Mouse (Mus musculus): ENCODE data around the gene Ykt6. TPM values are rescaled to one million over a fixed set of nuclear protein-coding genes. Genes with fewer than 3 reads are reported as not detected.

The Ykt6 gene
- total and polyA plus RNA-seq, 2 experiments from 2014 or later, result 101 to 181 TPM

DNA sequence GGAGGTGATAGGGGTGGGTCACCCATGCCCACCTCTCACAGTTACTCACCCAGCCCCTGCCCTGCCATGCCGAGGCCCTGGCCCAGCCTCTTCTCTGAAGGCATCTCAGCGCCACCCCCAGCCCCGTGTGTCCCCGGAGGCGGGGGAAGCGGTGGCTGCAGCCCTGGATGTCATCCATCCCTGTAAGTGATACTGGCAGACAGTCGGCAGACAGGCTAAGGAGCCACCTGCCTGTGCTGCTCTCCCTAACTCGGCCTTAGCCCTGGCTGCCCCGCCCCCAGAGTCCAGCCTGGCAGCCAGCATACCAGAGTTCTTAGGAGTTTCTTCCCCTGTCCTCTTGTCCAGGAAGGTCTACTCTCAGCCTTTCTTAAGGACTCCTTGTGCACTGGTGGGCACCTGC lies 20.6 kb downstream of the Ykt6 start:
- DNase-seq (no peak), ATAC-seq (no peak)
- H3K4me3 ChIP-seq (ENCODE audit: low read depth, low read length), result no peak overlapping the region
- no peak overlapping the region for H3K9ac ChIP-seq
- no peak for TF ChIP-seq CTCF (IDR thresholded peaks at IDR 0.05; ENCODE audit: low read depth)
- H3K27me3 ChIP-seq (ENCODE audit: insufficient read depth, low read length), result no peaks in the 10 kb centered on the region
- no peak overlapping the region for H3K4me2 ChIP-seq (ENCODE audit: low read depth)
- no peak overlapping the region for H3K27ac ChIP-seq (ENCODE audit: low read depth, low read length)
- peaks cover 60% of the 10 kb centered on the region for H3K36me3 ChIP-seq (ENCODE audit: insufficient read depth)
- H3K4me1 ChIP-seq (ENCODE audit: insufficient read depth), result no peaks in the 10 kb centered on the region
- no peaks in the 10 kb centered on the region for H3K9me3 ChIP-seq (ENCODE audit: low read length)
- 24% methylated on average over 9 of the region's 9 CpGs for WGBS

DNA sequence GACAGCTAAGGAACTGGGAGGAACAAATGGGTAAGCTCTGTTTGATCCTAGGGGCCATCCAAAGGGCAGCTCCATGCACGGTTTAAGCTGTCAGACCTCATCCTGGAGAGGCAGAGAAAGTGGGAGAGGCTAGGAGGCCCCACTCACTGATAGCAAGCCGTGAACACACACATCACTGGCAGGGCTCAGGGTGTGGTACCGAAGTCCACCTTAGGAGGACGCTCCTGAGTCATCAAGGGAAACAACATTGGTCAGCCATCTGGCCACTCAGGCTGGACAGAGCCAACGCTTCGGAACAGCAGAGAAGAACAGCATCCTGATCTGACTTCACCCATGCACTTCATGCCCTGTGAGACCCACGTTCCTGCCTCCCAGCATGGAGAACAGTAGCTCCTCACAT lies 23.6 kb downstream of the Ykt6 start:
- H3K9ac ChIP-seq, result no peak overlapping the region
- peaks cover 53% of the 10 kb centered on the region; the same call in 1 of the 2 replicates for H3K36me3 ChIP-seq (ENCODE audit: insufficient read depth)
- H3K27me3 ChIP-seq (ENCODE audit: insufficient read depth, low read length), result no peaks in the 10 kb centered on the region
- no peak overlapping the region for H3K4me2 ChIP-seq (ENCODE audit: low read depth)
- no peak for ATAC-seq
- TF ChIP-seq CTCF (IDR thresholded peaks at IDR 0.05; ENCODE audit: low read depth), result peak; percentile 38
- H3K9me3 ChIP-seq (ENCODE audit: low read length), result no peaks in the 10 kb centered on the region
- H3K27ac ChIP-seq (ENCODE audit: low read depth, low read length), result no peak overlapping the region
- 88% methylated on average over 7 of the region's 7 CpGs for WGBS
- H3K4me1 ChIP-seq (ENCODE audit: insufficient read depth), result no peaks in the 10 kb centered on the region
- DNase-seq, result no peak
- H3K4me3 ChIP-seq (ENCODE audit: low read depth, low read length), result no peak overlapping the region

DNA sequence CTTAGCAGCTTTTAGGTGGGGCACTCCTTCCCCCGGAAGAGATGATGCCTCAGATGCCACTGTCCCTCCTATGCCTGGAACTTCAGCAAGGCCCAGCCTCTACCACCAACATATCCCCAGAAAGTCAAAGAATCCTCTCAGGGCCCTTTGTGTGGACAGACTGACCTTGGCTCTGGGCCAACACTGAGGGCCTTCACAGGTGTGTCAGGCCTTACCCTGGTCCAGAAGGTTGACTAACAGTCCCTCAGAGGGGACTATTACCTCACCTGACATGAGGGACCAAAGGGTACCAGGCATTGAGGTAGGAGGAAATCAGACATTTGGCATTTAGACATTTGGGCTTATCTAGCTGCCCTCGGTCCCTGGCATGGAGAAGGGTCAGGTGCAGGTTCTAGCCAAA lies 24.6 kb downstream of the Ykt6 start:
- Histone ChIP-seq H3K9ac (no peak overlapping the region), H3K27ac (ENCODE audit: low read depth, low read length) (no peak overlapping the region), H3K9me3 (ENCODE audit: low read length) (no peaks in the 10 kb centered on the region), H3K36me3 (ENCODE audit: insufficient read depth) (peaks cover 53% of the 10 kb centered on the region; the same call in 1 of the 2 replicates), H3K27me3 (ENCODE audit: insufficient read depth, low read length) (no peaks in the 10 kb centered on the region), H3K4me3 (ENCODE audit: low read depth, low read length) (no peak overlapping the region), H3K4me1 (ENCODE audit: insufficient read depth) (no peaks in the 10 kb centered on the region), H3K4me2 (ENCODE audit: low read depth) (no peak overlapping the region)
- no peak for TF ChIP-seq CTCF (IDR thresholded peaks at IDR 0.05; ENCODE audit: low read depth)
- DNase-seq, result no peak
- WGBS, result 92% methylated on average over 2 of the region's 2 CpGs
- ATAC-seq, result no peak

DNA sequence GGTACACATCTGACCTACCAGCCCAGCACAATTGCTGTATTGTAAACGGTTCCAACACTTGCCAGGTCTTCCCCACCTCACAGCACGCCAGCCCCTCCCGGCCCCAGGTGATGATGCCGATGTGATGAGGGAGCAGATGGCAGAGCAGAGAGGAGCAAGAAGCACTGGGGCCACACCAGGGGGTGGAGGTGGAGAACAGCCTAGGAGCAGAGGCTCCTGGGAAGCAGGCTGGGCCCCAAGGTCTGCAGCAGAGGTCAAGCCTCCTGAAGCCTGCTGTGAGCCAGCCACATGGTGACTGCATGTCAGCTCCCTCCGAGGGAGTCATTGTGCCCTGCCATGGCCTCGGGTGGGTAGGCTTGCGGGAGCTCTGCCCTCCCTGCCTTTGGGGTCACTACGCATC lies 25.1 kb downstream of the Ykt6 start:
- WGBS, result 81% methylated on average over 8 of the region's 8 CpGs
- Histone ChIP-seq H3K9me3 (ENCODE audit: low read length) (no peaks in the 10 kb centered on the region), H3K4me3 (ENCODE audit: low read depth, low read length) (no peak overlapping the region), H3K36me3 (ENCODE audit: insufficient read depth) (peaks cover 50% of the 10 kb centered on the region; the same call in 1 of the 2 replicates), H3K27me3 (ENCODE audit: insufficient read depth, low read length) (no peaks in the 10 kb centered on the region), H3K27ac (ENCODE audit: low read depth, low read length) (no peak overlapping the region), H3K4me2 (ENCODE audit: low read depth) (no peak overlapping the region), H3K9ac (no peak overlapping the region), H3K4me1 (ENCODE audit: insufficient read depth) (no peaks in the 10 kb centered on the region)
- ATAC-seq (no peak), DNase-seq (no peak)
- TF ChIP-seq CTCF (IDR thresholded peaks at IDR 0.05; ENCODE audit: low read depth), result no peak

DNA sequence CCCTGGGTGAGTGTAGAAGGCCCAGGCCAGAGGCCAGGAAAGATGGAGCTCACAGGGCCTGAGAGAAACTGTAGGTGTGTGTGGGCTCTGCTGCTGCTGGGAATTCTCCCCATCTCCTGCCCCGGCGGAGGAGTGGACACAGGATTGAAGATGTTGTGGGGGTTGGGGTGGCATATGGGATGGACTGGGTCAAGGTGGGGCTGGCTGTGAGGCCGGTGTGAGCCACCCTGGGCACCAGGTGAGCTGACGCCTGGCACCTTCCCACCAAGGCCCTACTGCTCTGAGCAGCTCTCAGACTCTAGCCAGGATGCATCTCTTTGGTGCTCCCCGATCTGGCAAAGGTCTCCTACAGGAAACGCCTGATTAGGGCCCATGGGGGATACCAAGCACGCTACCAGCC lies 25.8 kb downstream of the Ykt6 start:
- WGBS, result 89% methylated on average over 7 of the region's 7 CpGs
- Histone ChIP-seq H3K4me1 (ENCODE audit: insufficient read depth) (no peaks in the 10 kb centered on the region), H3K27ac (ENCODE audit: low read depth, low read length) (no peak overlapping the region), H3K36me3 (ENCODE audit: insufficient read depth) (peaks cover 54% of the 10 kb centered on the region), H3K27me3 (ENCODE audit: insufficient read depth, low read length) (no peaks in the 10 kb centered on the region), H3K9ac (no peak overlapping the region), H3K4me2 (ENCODE audit: low read depth) (no peak overlapping the region), H3K4me3 (ENCODE audit: low read depth, low read length) (no peak overlapping the region), H3K9me3 (ENCODE audit: low read length) (no peaks in the 10 kb centered on the region)
- no peak for TF ChIP-seq CTCF (IDR thresholded peaks at IDR 0.05; ENCODE audit: low read depth)
- ATAC-seq, result no peak
- DNase-seq, result no peak

DNA sequence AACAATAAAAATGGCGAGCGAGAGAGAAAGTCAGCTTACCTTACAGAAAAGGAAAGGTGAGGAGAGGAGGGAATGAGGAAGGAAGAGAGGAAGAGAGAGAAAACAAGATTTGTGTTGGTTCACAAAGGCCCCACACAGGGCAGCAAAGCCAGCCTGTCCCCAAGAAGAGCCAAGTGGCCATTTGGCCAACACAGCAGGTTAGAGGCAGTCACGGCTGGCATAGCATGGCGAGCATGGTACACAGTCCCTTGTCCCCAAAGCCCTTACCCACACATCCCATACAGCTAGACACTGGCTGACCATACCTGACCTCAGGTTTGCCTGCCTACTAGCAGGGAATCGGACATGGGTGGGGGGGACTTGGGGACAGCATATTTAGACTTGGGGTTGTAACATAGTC lies 28.1 kb downstream of the Ykt6 start:
- Histone ChIP-seq H3K9ac (no peak overlapping the region), H3K36me3 (ENCODE audit: insufficient read depth) (peaks cover 55% of the 10 kb centered on the region), H3K27me3 (ENCODE audit: insufficient read depth, low read length) (no peaks in the 10 kb centered on the region), H3K4me1 (ENCODE audit: insufficient read depth) (no peaks in the 10 kb centered on the region), H3K9me3 (ENCODE audit: low read length) (no peaks in the 10 kb centered on the region), H3K4me2 (ENCODE audit: low read depth) (no peak overlapping the region), H3K4me3 (ENCODE audit: low read depth, low read length) (no peak overlapping the region), H3K27ac (ENCODE audit: low read depth, low read length) (no peak overlapping the region)
- 93% methylated on average over 5 of the region's 5 CpGs for WGBS
- no peak for ATAC-seq
- no peak for TF ChIP-seq CTCF (IDR thresholded peaks at IDR 0.05; ENCODE audit: low read depth)
- DNase-seq, result no peak

DNA sequence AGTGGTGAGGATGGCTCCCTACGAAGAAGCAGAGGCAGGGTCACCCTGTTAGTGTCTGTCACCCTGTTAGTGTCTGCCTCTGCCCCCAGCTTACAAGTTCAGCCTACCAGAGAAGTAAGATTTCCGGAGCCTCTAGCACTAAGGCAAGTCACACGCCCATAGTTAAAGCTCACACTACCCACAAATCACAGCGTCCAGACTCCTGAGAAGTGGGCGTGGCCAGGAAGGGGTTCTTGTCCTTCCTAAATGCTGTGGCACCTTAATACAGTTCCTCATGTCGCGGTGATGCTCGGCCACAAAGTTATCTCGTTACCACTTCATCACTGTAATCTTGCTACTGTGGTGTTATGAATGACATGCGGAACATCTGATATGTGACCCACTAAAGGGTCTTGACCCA lies 32.6 kb downstream of the Ykt6 start:
- DNase-seq, result no peak
- H3K4me1 ChIP-seq (ENCODE audit: insufficient read depth), result no peaks in the 10 kb centered on the region
- WGBS, result 75% methylated on average over 10 of the region's 10 CpGs
- H3K27me3 ChIP-seq (ENCODE audit: insufficient read depth, low read length), result no peaks in the 10 kb centered on the region
- H3K36me3 ChIP-seq (ENCODE audit: insufficient read depth), result peaks cover 61% of the 10 kb centered on the region
- H3K4me2 ChIP-seq (ENCODE audit: low read depth), result no peak overlapping the region
- H3K9me3 ChIP-seq (ENCODE audit: low read length), result no peaks in the 10 kb centered on the region
- H3K4me3 ChIP-seq (ENCODE audit: low read depth, low read length), result no peak overlapping the region
- H3K9ac ChIP-seq, result no peak overlapping the region
- no peak for TF ChIP-seq CTCF (IDR thresholded peaks at IDR 0.05; ENCODE audit: low read depth)
- no peak for ATAC-seq
- no peak overlapping the region for H3K27ac ChIP-seq (ENCODE audit: low read depth, low read length)
